Mouse (Mus musculus): Measurements from ENCODE around the gene Bbs2. TPM values are rescaled to one million over a fixed set of nuclear protein-coding genes. Genes with fewer than 3 reads are reported as not detected.
"Not testable (repeated sequence)": the region's sequence is repeated elsewhere in the genome, so short reads cannot be mapped to it uniquely, and the experiment has no call there.

Bbs2 gene
- polyA plus RNA-seq, 1 experiment from 2014 or later = 12.3 TPM

GRCm38 (mm10) chr8:94068793-94069192 lies 29.9 kb downstream of the Bbs2 start:
- H3K4me1 ChIP-seq (ENCODE audit: control insufficient read depth, insufficient read depth, low read length) = no peaks in the 10 kb centered on the region
- WGBS = 93% methylated on average over 7 of the region's 7 CpGs

DNA sequence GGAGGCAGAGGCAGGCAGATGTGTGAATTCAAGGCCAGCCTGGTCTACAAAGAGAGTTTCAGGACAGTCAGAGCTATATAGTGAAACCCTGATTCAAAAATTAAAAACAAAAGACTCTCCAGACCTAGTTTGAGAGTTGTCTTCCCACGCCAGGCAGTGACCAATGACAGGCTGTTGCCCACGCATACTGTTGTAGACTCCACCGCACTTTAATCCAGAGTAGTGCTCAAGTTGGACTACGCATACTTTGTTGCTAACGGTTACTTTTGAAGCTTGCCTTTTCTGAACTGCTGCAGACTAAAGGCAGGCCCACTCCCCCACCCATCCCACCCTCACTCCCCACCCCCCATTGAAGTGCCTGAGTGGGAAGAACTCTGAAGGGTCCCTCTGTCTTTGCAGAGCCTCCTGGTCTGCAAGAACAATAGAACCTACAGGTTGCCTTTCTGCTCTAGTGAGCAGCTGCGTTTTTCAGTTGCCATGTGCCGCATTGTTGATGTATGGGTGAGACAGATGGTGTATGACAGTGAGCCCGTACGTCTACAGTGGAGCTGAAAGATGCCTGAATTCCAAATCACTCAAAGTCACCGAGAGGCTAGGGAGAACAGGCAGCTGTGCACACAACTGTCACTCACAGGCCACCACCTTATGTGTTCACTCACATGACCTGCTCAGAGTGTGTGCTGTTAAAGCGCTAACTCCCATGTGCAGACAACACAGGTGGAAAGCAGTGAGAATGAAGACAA lies 32.4 kb downstream of the Bbs2 start:
- Histone ChIP-seq H3K27me3 (ENCODE audit: control insufficient read depth, insufficient read depth, low read length) (no peaks in the 10 kb centered on the region), H3K36me3 (ENCODE audit: control insufficient read depth, insufficient read depth, low read length) (peaks cover 5% of the 10 kb centered on the region; the same call in 1 of the 2 replicates), H3K4me2 (ENCODE audit: low read depth, low read length) (no peak overlapping the region), H3K9me3 (replicated peaks; ENCODE audit: control insufficient read depth, low read length) (no peaks in the 10 kb centered on the region), H3K4me1 (ENCODE audit: control insufficient read depth, insufficient read depth, low read length) (no peaks in the 10 kb centered on the region), H3K9ac (ENCODE audit: low read length) (no peak overlapping the region), H3K4me3 (replicated peaks; ENCODE audit: low read length) (no peak overlapping the region), H3K27ac (ENCODE audit: low read length) (no peak overlapping the region)
- ATAC-seq (ENCODE audit: insufficient read depth, low FRiP score) = peak; percentile 21; the same call in 1 of the 2 replicates
- WGBS = 57% methylated on average over 11 of the region's 11 CpGs

More at GRCm38 (mm10) chr8:94068793-94069192, 29.9 kb downstream of the Bbs2 start:
- Histone ChIP-seq H3K4me2 (ENCODE audit: low read depth, low read length) (no peak overlapping the region), H3K27me3 (ENCODE audit: control insufficient read depth, insufficient read depth, low read length) (no peaks in the 10 kb centered on the region), H3K36me3 (ENCODE audit: control insufficient read depth, insufficient read depth, low read length) (peaks cover 5% of the 10 kb centered on the region; the same call in 1 of the 2 replicates), H3K9me3 (replicated peaks; ENCODE audit: control insufficient read depth, low read length) (no peaks in the 10 kb centered on the region), H3K9ac (ENCODE audit: low read length) (no peak overlapping the region), H3K27ac (ENCODE audit: low read length) (no peak overlapping the region), H3K4me3 (replicated peaks; ENCODE audit: low read length) (no peak overlapping the region)
- no peak for ATAC-seq (ENCODE audit: insufficient read depth, low FRiP score)

DNA sequence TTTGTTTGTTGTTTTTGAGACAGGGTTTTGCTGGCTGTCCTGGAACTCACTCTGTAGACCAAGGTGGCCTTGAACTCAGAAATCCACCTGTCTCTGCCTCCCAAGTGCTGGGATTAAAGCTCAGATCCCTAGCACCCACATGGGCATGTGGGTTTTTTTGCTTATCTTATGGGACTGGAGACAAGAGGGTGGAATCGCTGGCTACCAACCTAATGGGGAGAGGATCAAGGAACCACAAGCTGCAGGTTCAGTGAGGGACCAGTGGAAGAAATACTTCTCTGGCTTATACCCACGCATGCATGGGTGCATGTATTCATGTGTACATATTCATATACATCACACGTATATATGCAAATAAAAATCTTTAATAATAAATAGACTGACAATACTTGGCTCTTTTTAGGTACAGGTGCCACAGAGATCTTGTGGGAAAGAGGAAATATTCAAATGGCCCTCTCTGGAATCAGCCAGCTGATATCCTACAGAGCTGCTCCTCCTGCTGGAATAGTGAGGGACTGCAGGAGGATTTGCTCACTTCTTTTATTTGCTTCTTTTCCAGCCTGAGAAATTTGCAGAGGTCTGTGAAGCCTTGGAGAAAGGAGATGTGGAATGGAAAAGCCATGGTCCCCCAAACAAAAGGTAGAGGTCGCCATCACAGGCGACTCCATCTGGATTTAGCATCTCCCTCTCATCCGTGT lies 41.4 kb downstream of the Bbs2 start:
- H3K4me3 ChIP-seq (replicated peaks; ENCODE audit: low read length) = no peak overlapping the region
- H3K4me1 ChIP-seq (ENCODE audit: control insufficient read depth, insufficient read depth, low read length) = no peaks in the 10 kb centered on the region
- no peaks in the 10 kb centered on the region for H3K9me3 ChIP-seq (replicated peaks; ENCODE audit: control insufficient read depth, low read length)
- no peak overlapping the region for H3K27ac ChIP-seq (ENCODE audit: low read length)
- no peak overlapping the region for H3K9ac ChIP-seq (ENCODE audit: low read length)
- 61% methylated on average over 6 of the region's 6 CpGs for WGBS
- no peaks in the 10 kb centered on the region for H3K27me3 ChIP-seq (ENCODE audit: control insufficient read depth, insufficient read depth, low read length)
- H3K4me2 ChIP-seq (ENCODE audit: low read depth, low read length) = no peak overlapping the region
- peaks cover 10% of the 10 kb centered on the region; the same call in 1 of the 2 replicates for H3K36me3 ChIP-seq (ENCODE audit: control insufficient read depth, insufficient read depth, low read length)
- ATAC-seq (ENCODE audit: insufficient read depth, low FRiP score) = no peak

DNA sequence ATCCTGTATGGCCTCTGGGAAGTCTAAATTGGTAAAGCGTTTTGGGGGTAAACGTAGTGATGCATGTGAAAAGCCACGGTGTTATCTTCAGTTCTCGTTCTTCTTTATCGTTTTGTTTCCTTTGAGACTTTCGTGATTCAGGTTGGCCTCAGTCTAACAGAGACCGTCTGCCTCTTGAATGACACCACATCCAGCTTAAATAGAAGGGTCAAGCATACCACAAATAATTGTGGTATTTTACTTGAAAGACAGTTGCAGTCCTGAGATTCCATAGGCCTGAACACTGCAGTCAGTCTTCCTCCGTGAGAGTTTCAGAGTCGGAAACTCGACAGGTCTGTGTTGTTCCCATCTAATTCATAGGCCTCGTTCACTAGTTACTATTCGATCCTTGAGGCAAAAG lies 46.0 kb downstream of the Bbs2 start:
- Histone ChIP-seq H3K4me2 (ENCODE audit: low read depth, low read length) (no peak overlapping the region), H3K27me3 (ENCODE audit: control insufficient read depth, insufficient read depth, low read length) (no peaks in the 10 kb centered on the region), H3K27ac (ENCODE audit: low read length) (no peak overlapping the region), H3K9me3 (replicated peaks; ENCODE audit: control insufficient read depth, low read length) (no peaks in the 10 kb centered on the region), H3K36me3 (ENCODE audit: control insufficient read depth, insufficient read depth, low read length) (peaks cover 10% of the 10 kb centered on the region; the same call in 1 of the 2 replicates), H3K9ac (ENCODE audit: low read length) (no peak overlapping the region), H3K4me3 (replicated peaks; ENCODE audit: low read length) (no peak overlapping the region), H3K4me1 (ENCODE audit: control insufficient read depth, insufficient read depth, low read length) (no peaks in the 10 kb centered on the region)
- WGBS = 87% methylated on average over 12 of the region's 12 CpGs
- no peak for ATAC-seq (ENCODE audit: insufficient read depth, low FRiP score)

DNA sequence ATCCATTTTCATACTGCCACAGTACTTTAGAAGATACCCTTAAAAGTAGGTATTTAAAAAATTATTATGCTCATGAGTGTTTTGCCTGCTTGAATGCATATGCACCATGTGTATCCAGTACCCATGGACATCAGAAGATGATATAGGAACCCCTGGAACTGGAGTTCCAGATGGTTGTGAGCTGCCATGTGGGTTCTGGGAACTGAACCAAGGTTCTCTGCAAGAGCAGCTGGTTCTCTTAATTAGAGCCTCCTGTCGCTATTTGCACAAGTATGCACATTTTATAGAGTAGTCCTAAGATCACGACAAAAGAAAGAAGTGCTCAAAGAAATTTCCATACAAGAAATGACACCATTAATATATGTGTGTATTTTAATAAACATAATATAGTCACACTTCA lies 50.9 kb downstream of the Bbs2 start:
- 69% methylated on average over 2 of the region's 2 CpGs for WGBS
- Histone ChIP-seq H3K4me1 (ENCODE audit: control insufficient read depth, insufficient read depth, low read length) (no peaks in the 10 kb centered on the region), H3K27me3 (ENCODE audit: control insufficient read depth, insufficient read depth, low read length) (no peaks in the 10 kb centered on the region), H3K9ac (ENCODE audit: low read length) (no peak overlapping the region), H3K4me2 (ENCODE audit: low read depth, low read length) (no peak overlapping the region), H3K27ac (ENCODE audit: low read length) (no peak overlapping the region), H3K9me3 (replicated peaks; ENCODE audit: control insufficient read depth, low read length) (no peaks in the 10 kb centered on the region), H3K4me3 (replicated peaks; ENCODE audit: low read length) (no peak overlapping the region), H3K36me3 (ENCODE audit: control insufficient read depth, insufficient read depth, low read length) (peaks cover 2% of the 10 kb centered on the region; the same call in 1 of the 2 replicates)
- ATAC-seq (ENCODE audit: insufficient read depth, low FRiP score) = no peak

DNA sequence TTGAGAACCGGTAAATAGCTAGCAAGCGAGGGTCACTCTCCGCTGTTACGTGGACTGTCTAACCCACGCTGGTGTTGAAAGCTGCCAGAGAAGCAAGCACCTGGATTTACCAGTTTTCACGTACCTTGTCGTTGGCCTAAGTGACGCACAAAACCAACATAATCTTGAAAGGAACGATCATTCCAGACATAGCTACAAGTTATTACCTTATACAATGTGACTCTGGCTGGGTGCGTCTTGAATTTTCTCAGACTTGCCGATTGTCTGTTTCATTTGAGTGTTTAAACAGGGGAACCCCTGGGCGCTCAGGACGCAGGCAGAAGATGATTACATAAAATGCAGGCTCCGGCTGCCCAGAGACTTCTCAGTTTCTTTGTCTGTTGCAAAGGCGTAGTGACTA lies 60.9 kb downstream of the Bbs2 start:
- H3K9ac ChIP-seq (ENCODE audit: low read length) = peak overlapping the region; percentile 83
- 4% methylated on average over 15 of the region's 15 CpGs for WGBS
- H3K27me3 ChIP-seq (ENCODE audit: control insufficient read depth, insufficient read depth, low read length) = no peaks in the 10 kb centered on the region
- H3K36me3 ChIP-seq (ENCODE audit: control insufficient read depth, insufficient read depth, low read length) = no peaks in the 10 kb centered on the region
- peak overlapping the region; percentile 70 for H3K27ac ChIP-seq (ENCODE audit: low read length)
- peak overlapping the region; percentile 78 for H3K4me3 ChIP-seq (replicated peaks; ENCODE audit: low read length)
- peak overlapping the region; percentile 83 for H3K4me2 ChIP-seq (ENCODE audit: low read depth, low read length)
- ATAC-seq (ENCODE audit: insufficient read depth, low FRiP score) = no peak
- no peaks in the 10 kb centered on the region for H3K9me3 ChIP-seq (replicated peaks; ENCODE audit: control insufficient read depth, low read length)
- peaks cover 19% of the 10 kb centered on the region for H3K4me1 ChIP-seq (ENCODE audit: control insufficient read depth, insufficient read depth, low read length)

DNA sequence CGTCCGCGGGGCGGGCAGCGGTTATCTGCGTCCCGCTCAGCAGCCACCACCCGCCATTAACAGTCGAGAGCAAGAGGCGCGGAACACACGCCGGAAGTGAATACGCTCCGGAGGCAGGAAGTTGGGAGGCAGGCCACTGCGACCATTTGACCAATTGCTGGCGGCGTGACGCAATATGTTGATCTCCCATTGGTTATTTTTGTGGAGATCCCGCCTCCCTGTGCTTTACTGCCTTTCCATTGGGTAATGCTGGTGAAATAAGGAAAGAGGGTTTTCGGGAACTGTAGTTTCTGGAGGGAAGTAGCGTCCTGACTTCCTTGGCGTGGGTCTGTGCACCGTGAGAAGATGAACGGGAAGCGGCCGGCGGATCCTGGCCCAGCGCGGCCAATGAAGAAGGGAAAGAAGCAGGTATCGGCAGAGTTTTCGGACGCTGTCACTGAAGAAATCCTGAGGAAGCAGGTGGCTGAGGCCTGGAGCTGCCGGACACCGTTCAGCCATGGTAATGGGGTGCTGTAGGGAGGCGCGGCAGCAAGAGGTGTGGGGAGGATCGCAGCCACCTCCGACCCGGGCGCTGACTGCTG lies 61.7 kb downstream of the Bbs2 start, which contains the start of the genes Nudt21 and Ogfod1:
Gene Nudt21, minus strand, starts transcription at position 88 of the 581 bp plus-strand sequence.
Gene Ogfod1, plus strand, starts transcription at position 255 of the 581 bp plus-strand sequence.
- Histone ChIP-seq H3K4me3 (replicated peaks; ENCODE audit: low read length) (peak within 1 kb of the TSS; percentile 78), H3K36me3 (ENCODE audit: control insufficient read depth, insufficient read depth, low read length) (no peaks in the 10 kb centered on the region)
- whole genome bisulfite sequencing = under 1% methylated on average over 41 of the region's 41 CpGs

DNA sequence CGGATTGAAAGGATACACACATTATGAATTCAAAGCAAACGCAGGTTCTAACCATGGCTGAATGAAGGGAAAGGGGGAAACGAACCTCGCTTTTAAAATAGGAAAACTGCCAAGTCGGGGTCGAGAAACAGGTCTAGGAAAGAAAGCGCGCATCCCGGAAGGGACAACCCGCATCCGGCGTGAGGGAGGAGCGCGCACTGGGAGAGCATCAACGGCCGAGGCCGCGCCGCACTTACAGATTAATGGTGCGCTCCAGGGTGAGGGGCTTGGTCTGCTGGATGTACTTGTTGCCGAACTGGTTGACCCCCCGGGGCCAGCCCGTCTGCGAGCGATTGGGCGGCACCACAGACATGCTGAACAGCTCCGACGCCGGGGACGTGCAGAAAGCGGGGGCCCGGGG lies 62.2 kb downstream of the Bbs2 start:
- H3K9me3 ChIP-seq (replicated peaks; ENCODE audit: control insufficient read depth, low read length); H3K36me3 ChIP-seq (ENCODE audit: control insufficient read depth, insufficient read depth, low read length); H3K27me3 ChIP-seq (ENCODE audit: control insufficient read depth, insufficient read depth, low read length): not testable (repeated sequence)
- peak; percentile 87 for ATAC-seq (ENCODE audit: insufficient read depth, low FRiP score)
- H3K27ac ChIP-seq (ENCODE audit: low read length) = peak overlapping the region; percentile 61
- H3K4me3 ChIP-seq (replicated peaks; ENCODE audit: low read length) = peak overlapping the region; percentile 78
- peak overlapping the region; percentile 89 for H3K4me2 ChIP-seq (ENCODE audit: low read depth, low read length)
- under 1% methylated on average over 21 of the region's 32 CpGs for WGBS
- H3K9ac ChIP-seq (ENCODE audit: low read length) = peak overlapping the region; percentile 75
- peaks cover 19% of the 10 kb centered on the region for H3K4me1 ChIP-seq (ENCODE audit: control insufficient read depth, insufficient read depth, low read length)

More for the DNA sequence above, 61.7 kb downstream of the Bbs2 start, which contains the start of the genes Nudt21 and Ogfod1:
- Histone ChIP-seq H3K9me3 (replicated peaks; ENCODE audit: control insufficient read depth, low read length) (no peaks in the 10 kb centered on the region), H3K9ac (ENCODE audit: low read length) (peak within 1 kb of the TSS; percentile 83), H3K4me2 (ENCODE audit: low read depth, low read length) (peak within 1 kb of the TSS; percentile 89), H3K4me1 (ENCODE audit: control insufficient read depth, insufficient read depth, low read length) (peaks cover 19% of the 10 kb centered on the region), H3K27ac (ENCODE audit: low read length) (peak within 1 kb of the TSS; percentile 70), H3K27me3 (ENCODE audit: control insufficient read depth, insufficient read depth, low read length) (no peaks in the 10 kb centered on the region)
- ATAC-seq (ENCODE audit: insufficient read depth, low FRiP score) = peak; percentile 99

GRCm38 (mm10) chr8:94035200-94035599 lies 63.5 kb downstream of the Bbs2 start:
- no peak for ATAC-seq (ENCODE audit: insufficient read depth, low FRiP score)
- 44% methylated on average over 5 of the region's 5 CpGs for WGBS
- H3K4me2 ChIP-seq (ENCODE audit: low read depth, low read length) = peak overlapping the region; percentile 89
- H3K4me3 ChIP-seq (replicated peaks; ENCODE audit: low read length) = peak overlapping the region; percentile 10
- peak overlapping the region; percentile 24; the same call in 1 of the 2 replicates for H3K9ac ChIP-seq (ENCODE audit: low read length)
- no peaks in the 10 kb centered on the region for H3K36me3 ChIP-seq (ENCODE audit: control insufficient read depth, insufficient read depth, low read length)
- no peak overlapping the region for H3K27ac ChIP-seq (ENCODE audit: low read length)
- no peaks in the 10 kb centered on the region for H3K9me3 ChIP-seq (replicated peaks; ENCODE audit: control insufficient read depth, low read length)
- no peaks in the 10 kb centered on the region for H3K27me3 ChIP-seq (ENCODE audit: control insufficient read depth, insufficient read depth, low read length)
- H3K4me1 ChIP-seq (ENCODE audit: control insufficient read depth, insufficient read depth, low read length) = peaks cover 19% of the 10 kb centered on the region
